Mouse (Mus musculus): ENCODE measurements at regions not wholly inside any gene's neighbourhood (a gene's known extent, or its start where the extent isn't known, plus 50 kb on each side); places are given as distances from the start of the nearest gene placed in this dataset.

DNA sequence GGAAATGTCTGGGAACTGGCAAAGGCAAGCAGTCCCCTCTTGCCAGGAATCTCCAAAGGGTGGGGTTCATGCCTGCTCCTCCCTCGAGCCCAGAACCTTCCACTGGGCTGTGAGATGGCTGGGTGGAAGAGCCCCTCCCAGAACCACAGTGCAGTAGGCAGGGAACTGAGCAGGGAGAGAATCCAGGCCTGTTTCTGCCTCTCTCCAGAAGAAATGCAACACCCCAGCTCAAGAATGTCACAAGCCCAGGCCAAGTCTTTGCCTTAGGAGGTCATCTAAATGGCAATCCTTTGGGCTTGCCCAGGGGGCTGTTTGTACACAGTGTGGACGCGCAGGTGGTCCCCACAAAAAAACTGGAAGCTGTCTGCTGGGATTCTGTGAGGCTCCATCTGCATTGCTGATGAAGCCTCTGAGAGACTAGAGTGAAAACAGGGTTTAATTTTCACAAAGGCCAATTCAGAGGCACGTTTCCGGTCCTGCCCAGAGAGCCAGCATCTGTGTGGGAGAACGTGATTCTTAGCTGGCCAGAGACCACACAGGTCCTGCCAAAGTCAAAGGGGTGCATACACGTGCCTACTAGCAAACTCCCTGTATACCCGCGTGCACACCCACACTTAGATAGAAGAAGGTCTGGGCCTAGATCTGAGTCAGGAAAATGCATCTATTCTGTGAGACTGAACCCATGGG is 129.0 kb downstream of the Hmg20a start:
- DNase-seq (ENCODE audit: low spot score) (no peak), ATAC-seq (ENCODE audit: low FRiP score) (no peak)
- H3K27me3 ChIP-seq (ENCODE audit: control insufficient read depth, insufficient read depth, low read length), result no peaks in the 10 kb centered on the region
- no peak overlapping the region for H3K4me3 ChIP-seq (replicated peaks; ENCODE audit: low read length)
- H3K27ac ChIP-seq, result no peak overlapping the region
- 40% methylated on average over 9 of the region's 9 CpGs for WGBS
- no peaks in the 10 kb centered on the region for H3K9me3 ChIP-seq (ENCODE audit: control insufficient read depth, low read length)
- H3K36me3 ChIP-seq (replicated peaks; ENCODE audit: control insufficient read depth, insufficient read depth), result no peaks in the 10 kb centered on the region
- H3K4me2 ChIP-seq (replicated peaks), result no peak overlapping the region
- H3K4me1 ChIP-seq (replicated peaks; ENCODE audit: control insufficient read depth, insufficient read depth, low read length), result peaks cover 9% of the 10 kb centered on the region
- H3K9ac ChIP-seq, result no peak overlapping the region

GRCm38 (mm10) chr9:56549774-56550173 is 131.4 kb downstream of the Hmg20a start:
- Histone ChIP-seq H3K4me1 (replicated peaks; ENCODE audit: control insufficient read depth, insufficient read depth, low read length) (peaks cover 18% of the 10 kb centered on the region), H3K9ac (no peak overlapping the region), H3K4me3 (replicated peaks; ENCODE audit: low read length) (no peak overlapping the region), H3K27me3 (ENCODE audit: control insufficient read depth, insufficient read depth, low read length) (no peaks in the 10 kb centered on the region), H3K36me3 (replicated peaks; ENCODE audit: control insufficient read depth, insufficient read depth) (no peaks in the 10 kb centered on the region), H3K9me3 (ENCODE audit: control insufficient read depth, low read length) (no peaks in the 10 kb centered on the region), H3K4me2 (replicated peaks) (no peak overlapping the region), H3K27ac (no peak overlapping the region)
- ATAC-seq (ENCODE audit: low FRiP score) (no peak), DNase-seq (ENCODE audit: low spot score) (no peak)
- 83% methylated on average over 8 of the region's 8 CpGs for WGBS

GRCm38 (mm10) chr9:56550178-56550577 is 131.8 kb downstream of the Hmg20a start:
- WGBS, result 73% methylated on average over 4 of the region's 4 CpGs

GRCm38 (mm10) chr9:56551376-56552186 is 133.2 kb downstream of the Hmg20a start:
- Histone ChIP-seq H3K4me2 (replicated peaks) (no peak overlapping the region), H3K9ac (no peak overlapping the region), H3K4me1 (replicated peaks; ENCODE audit: control insufficient read depth, insufficient read depth, low read length) (peaks cover 18% of the 10 kb centered on the region), H3K27ac (no peak overlapping the region), H3K4me3 (replicated peaks; ENCODE audit: low read length) (no peak overlapping the region), H3K27me3 (ENCODE audit: control insufficient read depth, insufficient read depth, low read length) (no peaks in the 10 kb centered on the region), H3K9me3 (ENCODE audit: control insufficient read depth, low read length) (no peaks in the 10 kb centered on the region), H3K36me3 (replicated peaks; ENCODE audit: control insufficient read depth, insufficient read depth) (no peaks in the 10 kb centered on the region)
- WGBS, result 59% methylated on average over 11 of the region's 11 CpGs
- DNase-seq (ENCODE audit: low spot score) (peak; percentile 46), ATAC-seq (ENCODE audit: low FRiP score) (peak; percentile 29)

More at GRCm38 (mm10) chr9:56550178-56550577, 131.8 kb downstream of the Hmg20a start:
- Histone ChIP-seq H3K4me1 (replicated peaks; ENCODE audit: control insufficient read depth, insufficient read depth, low read length) (peaks cover 18% of the 10 kb centered on the region), H3K36me3 (replicated peaks; ENCODE audit: control insufficient read depth, insufficient read depth) (no peaks in the 10 kb centered on the region), H3K9ac (no peak overlapping the region), H3K27ac (no peak overlapping the region), H3K27me3 (ENCODE audit: control insufficient read depth, insufficient read depth, low read length) (no peaks in the 10 kb centered on the region), H3K9me3 (ENCODE audit: control insufficient read depth, low read length) (no peaks in the 10 kb centered on the region), H3K4me2 (replicated peaks) (no peak overlapping the region), H3K4me3 (replicated peaks; ENCODE audit: low read length) (no peak overlapping the region)
- ATAC-seq (ENCODE audit: low FRiP score) (no peak), DNase-seq (ENCODE audit: low spot score) (no peak)

- ATAC-seq (ENCODE audit: low FRiP score) (no peak), DNase-seq (ENCODE audit: low spot score) (no peak)
- Histone ChIP-seq H3K36me3 (replicated peaks; ENCODE audit: control insufficient read depth, insufficient read depth) (no peaks in the 10 kb centered on the region), H3K9ac (no peak overlapping the region), H3K4me1 (replicated peaks; ENCODE audit: control insufficient read depth, insufficient read depth, low read length) (peaks cover 18% of the 10 kb centered on the region), H3K27ac (no peak overlapping the region), H3K4me2 (replicated peaks) (no peak overlapping the region), H3K4me3 (replicated peaks; ENCODE audit: low read length) (no peak overlapping the region), H3K9me3 (ENCODE audit: control insufficient read depth, low read length) (no peaks in the 10 kb centered on the region), H3K27me3 (ENCODE audit: control insufficient read depth, insufficient read depth, low read length) (no peaks in the 10 kb centered on the region)
- WGBS, result 69% methylated on average over 6 of the region's 6 CpGs
These were observed 133.8 kb downstream of the Hmg20a start for GRCm38 (mm10) chr9:56552187-56552686.

DNA sequence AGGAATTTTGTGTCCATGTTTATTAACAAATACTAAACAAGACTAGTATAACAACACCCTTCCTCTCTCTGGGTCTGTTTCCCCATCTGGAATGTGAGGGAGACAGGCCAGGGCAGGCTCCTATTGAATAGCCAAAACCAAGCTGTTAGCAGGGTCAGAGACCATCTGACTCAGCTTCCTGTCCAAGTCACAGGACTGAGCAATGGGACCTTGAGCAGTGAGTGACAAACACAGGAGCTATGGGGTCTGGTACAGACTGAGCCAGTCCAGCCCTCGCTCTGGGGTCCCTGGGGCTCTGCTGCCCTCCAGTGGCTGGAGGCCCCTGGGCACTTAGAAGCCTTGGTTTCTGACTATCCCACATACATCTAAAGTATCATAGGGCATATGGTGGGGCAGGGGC is 134.4 kb downstream of the Hmg20a start:
- Histone ChIP-seq H3K4me1 (replicated peaks; ENCODE audit: control insufficient read depth, insufficient read depth, low read length) (peaks cover 18% of the 10 kb centered on the region), H3K9me3 (ENCODE audit: control insufficient read depth, low read length) (no peaks in the 10 kb centered on the region), H3K4me3 (replicated peaks; ENCODE audit: low read length) (no peak overlapping the region), H3K27me3 (ENCODE audit: control insufficient read depth, insufficient read depth, low read length) (no peaks in the 10 kb centered on the region), H3K36me3 (replicated peaks; ENCODE audit: control insufficient read depth, insufficient read depth) (no peaks in the 10 kb centered on the region), H3K27ac (no peak overlapping the region; the same call in 1 of the 2 replicates), H3K9ac (no peak overlapping the region), H3K4me2 (replicated peaks) (no peak overlapping the region)
- DNase-seq (ENCODE audit: low spot score) (peak; percentile 72), ATAC-seq (ENCODE audit: low FRiP score) (no peak)
- WGBS, result 6% methylated on average over 1 of the region's 1 CpGs

- Histone ChIP-seq H3K4me1 (replicated peaks; ENCODE audit: control insufficient read depth, insufficient read depth, low read length) (peaks cover 18% of the 10 kb centered on the region), H3K9me3 (ENCODE audit: control insufficient read depth, low read length) (no peaks in the 10 kb centered on the region), H3K36me3 (replicated peaks; ENCODE audit: control insufficient read depth, insufficient read depth) (no peaks in the 10 kb centered on the region), H3K9ac (no peak overlapping the region), H3K27me3 (ENCODE audit: control insufficient read depth, insufficient read depth, low read length) (no peaks in the 10 kb centered on the region), H3K27ac (peak overlapping the region; percentile 65), H3K4me3 (replicated peaks; ENCODE audit: low read length) (no peak overlapping the region), H3K4me2 (replicated peaks) (no peak overlapping the region)
- DNase-seq (ENCODE audit: low spot score), result no peak
- ATAC-seq (ENCODE audit: low FRiP score), result no peak
- 45% methylated on average over 13 of the region's 13 CpGs for WGBS
These were observed 135.2 kb downstream of the Hmg20a start for GRCm38 (mm10) chr9:56553626-56554025.

GRCm38 (mm10) chr9:56554096-56554495 is 135.7 kb downstream of the Hmg20a start:
- Histone ChIP-seq H3K9ac (no peak overlapping the region), H3K4me3 (replicated peaks; ENCODE audit: low read length) (no peak overlapping the region), H3K36me3 (replicated peaks; ENCODE audit: control insufficient read depth, insufficient read depth) (no peaks in the 10 kb centered on the region), H3K4me1 (replicated peaks; ENCODE audit: control insufficient read depth, insufficient read depth, low read length) (peaks cover 18% of the 10 kb centered on the region), H3K27ac (peak overlapping the region; percentile 65), H3K9me3 (ENCODE audit: control insufficient read depth, low read length) (no peaks in the 10 kb centered on the region), H3K4me2 (replicated peaks) (no peak overlapping the region), H3K27me3 (ENCODE audit: control insufficient read depth, insufficient read depth, low read length) (no peaks in the 10 kb centered on the region)
- DNase-seq (ENCODE audit: low spot score) (no peak), ATAC-seq (ENCODE audit: low FRiP score) (no peak)
- 59% methylated on average over 6 of the region's 6 CpGs for WGBS

GRCm38 (mm10) chr9:56559618-56560144 is 141.3 kb downstream of the Hmg20a start:
- 30% methylated on average over 2 of the region's 2 CpGs for WGBS

More at GRCm38 (mm10) chr9:56559618-56560144, 141.3 kb downstream of the Hmg20a start:
- Histone ChIP-seq H3K27me3 (ENCODE audit: control insufficient read depth, insufficient read depth, low read length) (no peaks in the 10 kb centered on the region), H3K9ac (no peak overlapping the region), H3K36me3 (replicated peaks; ENCODE audit: control insufficient read depth, insufficient read depth) (no peaks in the 10 kb centered on the region), H3K27ac (no peak overlapping the region), H3K9me3 (ENCODE audit: control insufficient read depth, low read length) (no peaks in the 10 kb centered on the region), H3K4me1 (replicated peaks; ENCODE audit: control insufficient read depth, insufficient read depth, low read length) (peaks cover 13% of the 10 kb centered on the region), H3K4me2 (replicated peaks) (no peak overlapping the region), H3K4me3 (replicated peaks; ENCODE audit: low read length) (no peak overlapping the region)
- no peak for ATAC-seq (ENCODE audit: low FRiP score)
- DNase-seq (ENCODE audit: low spot score), result no peak

Data from hindbrain, embryonic 14.5 days (tissue).